In the genomic region with DNA sequence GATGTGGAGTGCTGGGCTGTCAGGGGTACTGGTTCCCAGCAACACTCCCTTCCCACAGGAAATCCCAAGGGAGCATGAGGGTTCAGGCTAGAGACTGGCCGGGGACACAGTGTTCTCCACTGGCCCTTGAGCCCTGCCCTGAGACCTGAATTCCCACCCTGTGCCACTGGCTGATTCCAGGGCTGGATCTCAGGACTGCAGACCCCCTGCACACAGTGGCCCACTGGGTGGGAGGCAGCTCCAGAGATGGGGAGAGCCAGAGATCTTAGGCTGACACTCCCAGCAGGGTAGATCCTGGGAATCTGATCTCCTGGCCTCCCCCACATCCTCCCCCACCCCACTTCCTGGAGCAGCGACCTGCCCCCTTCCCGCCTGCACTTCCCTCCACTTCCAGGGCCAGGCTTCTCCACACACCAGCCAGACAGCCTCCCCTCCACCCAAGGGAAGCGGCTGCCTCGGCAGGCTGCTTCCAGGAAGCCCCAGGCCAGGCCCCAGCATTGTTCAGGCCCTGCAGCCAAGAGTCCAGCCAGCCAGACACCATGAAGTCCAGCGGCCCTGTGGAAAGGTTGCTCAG, we compare ENCODE assay signal across 8 mouse cellular contexts. TPM values are rescaled to one million over a fixed set of nuclear protein-coding genes. Genes with fewer than 3 reads are reported as not detected.
DNase-seq lines count a peak whose midpoint lies in the region; ATAC-seq and TF ChIP-seq lines count a peak whose summit lies in the region.

No protein-coding gene starts in this region.

- peak overlapping the region; percentile 72 for H3ac ChIP-seq in C2C12 (ENCODE audit: control insufficient read depth, insufficient read length, low read depth)

- DNase-seq in adrenal gland, postnatal 36 days = peak; percentile 70 to 78
- peak; percentile 87 to 92 for DNase-seq in heart, adult 18-20 months
- peak; percentile 77 for DNase-seq in kidney, adult 11 months
- peak; percentile 40 for DNase-seq in liver, postnatal 0 days
- DNase-seq in skeletal muscle tissue, adult 2 months (ENCODE audit: low read depth, low spot score) = peak; percentile 89
- DNase-seq in left cerebral cortex, adult 9 months (ENCODE audit: low spot score in 2 of 2) = no peak
- DNase-seq in right cerebral cortex, postnatal 36 days (ENCODE audit: low spot score in 2 of 2) = no peak

- no peaks in the 10 kb centered on the region for H3K27me3 ChIP-seq in C2C12 (ENCODE audit: control insufficient read depth, insufficient read depth, insufficient read length)
- H3K27me3 ChIP-seq in liver, postnatal 0 days (ENCODE audit: insufficient read depth, low read length) = 0 out of 2 replicates have a peak, but pooled peaks cover 8% of the 10 kb centered on the region

- H3K4me1 ChIP-seq in liver, postnatal 0 days (ENCODE audit: insufficient read depth) = peaks cover 58% of the 10 kb centered on the region

- no peak for ATAC-seq in liver, postnatal 0 days

- no peak for TF ChIP-seq CTCF in C2C12 (IDR thresholded peaks at IDR 0.05; ENCODE audit: control insufficient read depth, insufficient read depth, insufficient read length)
- no peak for TF ChIP-seq CTCF in liver, postnatal 0 days (IDR thresholded peaks at IDR 0.05; ENCODE audit: low read depth)

- peaks cover 44% of the 10 kb centered on the region for H3K36me3 ChIP-seq in C2C12 (ENCODE audit: control insufficient read depth, insufficient read depth)
- 0 out of 2 replicates have a peak, but pooled peaks cover 2% of the 10 kb centered on the region for H3K36me3 ChIP-seq in liver, postnatal 0 days (replicated peaks; ENCODE audit: insufficient read depth, low read length)

- no peak for TF ChIP-seq EP300 in liver, postnatal 0 days (IDR thresholded peaks at IDR 0.05; ENCODE audit: low read depth)

- H3K4me3 ChIP-seq in C2C12 (ENCODE audit: insufficient read depth, poor library complexity, severe bottlenecking) = peak overlapping the region; percentile 63
- peak overlapping the region; percentile 41 for H3K4me3 ChIP-seq in liver, postnatal 0 days (ENCODE audit: low read depth, low read length)

- peak overlapping the region; percentile 85 for H3K4me2 ChIP-seq in liver, postnatal 0 days (ENCODE audit: low read depth, low read length)

- H3K79me2 ChIP-seq in C2C12 (ENCODE audit: control insufficient read depth, insufficient read depth) = peaks cover 51% of the 10 kb centered on the region

- peak overlapping the region; percentile 74 for H3K9ac ChIP-seq in liver, postnatal 0 days (replicated peaks)

- H3K79me3 ChIP-seq in C2C12 (ENCODE audit: low read depth) = peaks cover 6% of the 10 kb centered on the region

- H3K9me3 ChIP-seq in liver, postnatal 0 days (ENCODE audit: low read length) = no peaks in the 10 kb centered on the region

- H3K27ac ChIP-seq in liver, postnatal 0 days (ENCODE audit: low read depth) = peak overlapping the region; percentile 77

- WGBS in liver, postnatal 0 days (ENCODE audit: insufficient replicate concordance) = 43% methylated on average over 6 of the region's 6 CpGs

TF ChIP-seq in C2C12, 6 proteins besides CTCF, POLR2A, EP300 and RAD21:
- no peak for TF ChIP-seq CEBPB (IDR thresholded peaks at IDR 0.05; ENCODE audit: low read depth)
- peak; percentile 34 for TF ChIP-seq MAX (IDR thresholded peaks at IDR 0.05)

RNA-seq across cellular contexts. Expression of a gene that starts 2.4 kb away (rescaled TPM):
- polyA plus RNA-seq in C2C12 (2012; fragmentation: generic; extraction: Trizol) = 67.8 TPM
- total RNA-seq in adrenal gland, postnatal 36 days (2021) = 10 to 100 TPM; 68.4 to 87.6 TPM
- 100 to 1,000 TPM; 109 to 123 TPM for total RNA-seq in heart, adult 18-20 months (2021)
- 9.2 TPM in 2 replicates for polyA plus RNA-seq in liver, postnatal 0 days (2015; fragmentation: Nextera tagmentation; extraction: Ambion mirVana)

RNA-seq across cellular contexts. Expression of a gene that starts 29.1 kb away (rescaled TPM):
- polyA plus RNA-seq in C2C12 (2012; fragmentation: generic; extraction: Trizol) = 268 TPM
- total RNA-seq in adrenal gland, postnatal 36 days (2021) = 100 to 1,000 TPM; 225 to 261 TPM
- total RNA-seq in heart, adult 18-20 months (2021) = 100 to 1,000 TPM; 151 to 167 TPM
- 30.9 and 32.2 TPM in 2 replicates for polyA plus RNA-seq in liver, postnatal 0 days (2015; fragmentation: Nextera tagmentation; extraction: Ambion mirVana)

RNA-seq across cellular contexts. Expression of a gene that starts 33.4 kb away (rescaled TPM):
- polyA plus RNA-seq in C2C12 (2012; fragmentation: generic; extraction: Trizol) = 47.1 TPM
- total RNA-seq in adrenal gland, postnatal 36 days (2021) = 10 to 100 TPM; 34.4 to 42.4 TPM
- 10 to 100 TPM; 14.4 to 15.3 TPM for total RNA-seq in heart, adult 18-20 months (2021)
- 9.2 and 10.0 TPM in 2 replicates for polyA plus RNA-seq in liver, postnatal 0 days (2015; fragmentation: Nextera tagmentation; extraction: Ambion mirVana)

RNA-seq across cellular contexts. Expression of a gene that starts 41.5 kb away (rescaled TPM):
- 297 TPM for polyA plus RNA-seq in C2C12 (2012; fragmentation: generic; extraction: Trizol)
- 10 to 100 TPM; 43.4 to 51.3 TPM for total RNA-seq in adrenal gland, postnatal 36 days (2021)
- 10 to 100 TPM; 23.3 to 39.7 TPM for total RNA-seq in heart, adult 18-20 months (2021)
- 4.8 and 5.9 TPM in 2 replicates for polyA plus RNA-seq in liver, postnatal 0 days (2015; fragmentation: Nextera tagmentation; extraction: Ambion mirVana)

RNA-seq across cellular contexts. Expression of a gene that starts 47.7 kb away (rescaled TPM):
- 0.06 TPM for polyA plus RNA-seq in C2C12 (2012; fragmentation: generic; extraction: Trizol)
- under 1 TPM; 0.40 to 0.49 TPM for total RNA-seq in adrenal gland, postnatal 36 days (2021)
- not detected for total RNA-seq in heart, adult 18-20 months (2021)
- 10.9 and 13.6 TPM in 2 replicates for polyA plus RNA-seq in liver, postnatal 0 days (2015; fragmentation: Nextera tagmentation; extraction: Ambion mirVana)

Comparison
In these comparisons a context has a peak if more than half of its experiments do, and no peak if none do; other contexts are left out.
1. DNase-seq: peak in adrenal gland, postnatal 36 days (2 of 2), heart, adult 18-20 months (2 of 2), kidney, adult 11 months (single experiment), liver, postnatal 0 days (single experiment) and skeletal muscle tissue, adult 2 months (single experiment); none in left cerebral cortex, adult 9 months (0 of 2) and right cerebral cortex, postnatal 36 days (0 of 2).